Mouse (Mus musculus) liver, postnatal 0 days (tissue): ENCODE measurements at regions not wholly inside any gene's neighbourhood (a gene's known extent, or its start where the extent isn't known, plus 50 kb on each side); places are given as distances from the start of the nearest gene placed in this dataset.

ENCODE experiments used
- CTCF ChIP-seq: sonication (generic); IDR thresholded peaks from 2 replicates; pipeline ENCODE4 v1.5.1; 2016; ENCODE audit warnings: antibody characterized with exemption, low read depth
- EP300 ChIP-seq: IDR thresholded peaks from 2 replicates; pipeline ENCODE4 v1.6.1; 2016; ENCODE audit warnings: antibody characterized with exemption, low read depth, mild to moderate bottlenecking

- TF ChIP-seq CTCF (no peak), EP300 (no peak)
Measured at GRCm38 (mm10) chr4:110095760-110096593, 118.1 kb downstream of the Dmrta2 start.
